Mouse (Mus musculus) B cell, adult 2 months (primary cell): Measurements from ENCODE around the gene Serpinh1.

ENCODE experiments used
- DNase-seq, 2 experiments: peaks; one replicate each; pipeline ENCODE4 v3.0.0; 2022

Serpinh1 gene

DNA sequence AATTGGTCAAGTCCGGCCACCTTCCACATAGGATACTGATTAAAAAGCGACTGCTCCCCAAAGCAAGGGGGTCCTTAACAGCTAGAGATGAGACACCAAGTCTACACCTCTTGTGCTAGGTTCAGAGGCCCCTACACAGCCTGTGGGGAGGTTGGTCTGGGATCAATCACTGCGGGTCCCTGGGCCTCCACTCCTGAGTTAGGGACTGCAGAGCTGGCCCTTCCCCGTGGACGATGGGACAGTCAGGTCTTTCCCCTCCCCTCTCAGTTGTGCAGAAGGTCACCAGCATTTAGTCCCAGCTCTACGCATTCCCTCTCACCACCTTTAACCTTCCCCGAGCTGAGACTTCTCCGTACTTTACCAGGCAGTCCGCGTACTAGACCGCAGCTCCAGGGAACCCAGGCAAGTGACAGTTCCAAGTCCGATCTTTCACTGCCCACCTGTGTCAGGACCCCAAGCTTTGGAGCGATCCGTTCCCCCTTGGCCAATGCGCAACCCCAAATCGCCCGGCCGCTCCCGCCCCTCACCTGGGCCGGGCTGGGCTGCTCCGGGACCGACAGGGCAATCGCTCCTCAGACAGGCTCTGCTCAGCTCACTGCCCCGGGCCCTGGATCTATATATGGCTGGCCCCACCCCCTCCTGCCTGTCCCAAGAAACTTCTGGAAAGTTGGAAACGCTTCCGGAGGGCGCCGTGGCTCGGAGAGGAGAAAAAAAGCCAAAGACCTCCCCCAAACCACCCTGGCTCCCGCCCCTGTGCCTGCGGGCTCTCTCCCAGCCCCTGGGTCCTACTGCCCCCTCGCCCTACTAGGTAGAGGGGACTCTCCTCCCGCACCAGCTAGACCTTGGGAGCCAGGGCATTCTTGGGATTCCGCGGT, at the start of gene Serpinh1:
TSS of gene Serpinh1 (minus strand) at position 714 of the 875 bp plus-strand sequence.
- DNase-seq, result no peak

DNA sequence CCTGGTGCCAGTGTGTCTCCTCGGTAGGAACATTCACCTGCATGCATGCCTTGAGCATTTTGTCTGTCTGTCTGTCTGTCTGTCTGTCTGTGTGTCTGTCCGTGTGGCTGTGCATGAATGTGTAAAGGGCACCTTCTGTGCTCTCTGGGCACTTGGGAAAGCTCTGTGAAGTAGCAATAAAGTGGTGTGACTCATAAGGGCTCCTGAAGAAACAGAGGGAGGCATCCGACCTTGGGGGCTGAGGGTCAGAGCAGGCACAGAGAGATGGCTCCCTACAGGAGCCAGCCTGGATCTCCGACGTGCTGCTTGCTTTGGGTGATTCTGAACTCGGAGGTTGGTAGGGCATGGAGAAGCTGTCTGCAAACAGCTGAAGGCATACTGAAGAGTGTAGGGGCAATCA, 49.4 kb upstream of the Serpinh1 start:
- no peak for DNase-seq

DNA sequence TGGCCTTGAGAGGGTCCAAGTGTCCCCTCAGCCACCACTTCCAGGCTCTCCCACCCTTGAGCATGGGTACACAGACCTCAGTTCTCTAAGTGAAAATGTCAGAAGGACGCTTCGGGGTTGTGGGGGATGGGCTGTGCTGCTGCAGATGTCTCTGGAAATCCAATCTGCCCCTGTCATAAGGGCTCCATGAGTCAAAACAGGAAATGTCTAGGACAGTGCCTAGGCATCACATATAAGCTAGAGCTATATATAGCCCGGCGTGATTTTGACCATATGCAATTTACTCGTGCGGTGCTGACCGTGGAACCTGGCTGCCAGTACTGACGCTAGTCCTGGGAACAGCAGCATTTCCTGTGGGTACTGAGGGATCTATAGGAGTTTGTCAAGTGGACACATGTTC, 48.3 kb upstream of the Serpinh1 start:
- DNase-seq, result peak in 1 of 2 experiments; percentile 10

DNA sequence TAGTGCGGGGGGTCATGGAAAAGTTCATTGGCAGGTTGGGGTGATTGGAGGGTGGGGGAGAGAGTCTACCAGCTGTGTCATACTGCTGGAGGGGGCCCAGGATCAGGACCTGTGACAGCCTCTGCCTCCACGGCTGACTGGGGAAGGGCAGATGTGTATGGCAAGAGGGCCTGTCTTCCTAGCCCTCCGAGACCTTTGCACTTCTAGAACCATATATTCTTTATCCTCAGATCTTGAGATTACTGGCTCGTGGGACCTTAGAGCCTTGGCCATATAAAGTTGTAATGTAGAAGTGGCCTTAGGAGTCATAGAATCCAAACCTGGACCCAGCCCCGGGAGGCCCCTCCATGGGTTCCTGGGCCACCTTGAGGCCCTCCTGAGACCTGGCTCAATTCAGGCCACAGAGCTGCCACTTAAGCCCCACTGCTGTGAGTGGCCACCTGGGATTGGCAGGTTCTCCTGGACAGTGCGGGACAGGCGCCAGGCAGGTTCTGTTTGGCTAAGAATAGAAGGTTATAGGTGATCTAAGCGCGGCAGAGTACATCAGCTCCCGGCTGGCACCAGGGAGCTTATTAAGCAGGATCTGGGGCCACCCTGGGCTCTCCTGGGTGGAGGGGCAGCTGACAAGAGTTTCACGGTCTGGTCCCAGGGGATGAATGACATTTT, 44.1 kb upstream of the Serpinh1 start:
- no peak for DNase-seq

DNA sequence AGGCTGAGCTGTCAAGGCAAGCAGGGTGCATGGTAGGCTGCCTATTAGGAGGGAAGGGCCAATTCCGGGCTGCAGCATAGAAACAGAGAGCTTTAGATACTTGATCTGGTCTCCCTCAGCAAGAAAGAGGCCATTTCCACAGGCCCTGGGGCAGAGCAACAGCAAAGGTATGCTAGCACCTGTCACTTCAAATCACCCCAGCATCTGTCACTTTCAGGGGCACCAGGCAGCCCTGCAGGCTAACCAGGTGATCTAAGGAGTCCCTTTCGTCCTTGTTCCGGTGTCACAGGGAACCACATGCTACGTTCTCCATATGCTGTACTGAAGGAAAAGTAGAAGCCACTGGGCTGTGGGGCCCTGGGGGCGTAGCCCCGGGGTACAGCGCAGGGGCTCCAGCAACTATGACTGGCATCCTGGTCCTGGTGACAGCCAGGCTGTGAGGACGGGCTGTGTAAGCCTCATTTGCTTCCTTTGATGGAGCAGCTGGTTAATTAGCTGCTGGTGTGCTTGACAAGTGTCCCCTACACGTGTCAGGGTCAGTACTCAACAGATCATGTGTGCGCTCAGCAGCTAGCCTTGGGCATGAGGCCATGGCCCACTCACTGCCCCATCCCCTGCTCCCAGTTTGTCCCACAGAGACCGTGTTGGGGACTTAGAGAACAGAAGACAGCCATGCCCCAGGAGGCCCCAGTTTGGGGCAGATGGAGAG, 43.0 kb upstream of the Serpinh1 start:
- no peak for DNase-seq

DNA sequence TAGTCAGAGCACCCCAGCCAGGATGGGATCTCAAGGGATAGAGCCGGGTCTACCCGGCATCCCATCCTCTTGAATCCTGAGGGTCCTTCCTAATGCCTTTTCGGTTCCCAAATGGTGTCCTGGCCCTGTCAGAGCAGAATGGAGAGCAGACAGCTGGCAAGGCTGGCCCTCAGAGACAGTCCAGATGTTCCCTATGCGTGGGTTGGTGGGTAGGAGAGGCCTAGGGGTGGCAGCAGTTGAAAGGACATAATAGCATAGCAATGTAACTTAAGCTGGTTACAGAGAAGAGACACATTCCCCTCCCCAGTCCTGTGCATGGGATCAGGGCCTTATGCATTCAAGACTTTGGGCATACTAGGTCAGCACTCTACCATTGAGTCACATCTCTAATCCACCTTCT, 42.3 kb upstream of the Serpinh1 start:
- DNase-seq, result no peak

DNA sequence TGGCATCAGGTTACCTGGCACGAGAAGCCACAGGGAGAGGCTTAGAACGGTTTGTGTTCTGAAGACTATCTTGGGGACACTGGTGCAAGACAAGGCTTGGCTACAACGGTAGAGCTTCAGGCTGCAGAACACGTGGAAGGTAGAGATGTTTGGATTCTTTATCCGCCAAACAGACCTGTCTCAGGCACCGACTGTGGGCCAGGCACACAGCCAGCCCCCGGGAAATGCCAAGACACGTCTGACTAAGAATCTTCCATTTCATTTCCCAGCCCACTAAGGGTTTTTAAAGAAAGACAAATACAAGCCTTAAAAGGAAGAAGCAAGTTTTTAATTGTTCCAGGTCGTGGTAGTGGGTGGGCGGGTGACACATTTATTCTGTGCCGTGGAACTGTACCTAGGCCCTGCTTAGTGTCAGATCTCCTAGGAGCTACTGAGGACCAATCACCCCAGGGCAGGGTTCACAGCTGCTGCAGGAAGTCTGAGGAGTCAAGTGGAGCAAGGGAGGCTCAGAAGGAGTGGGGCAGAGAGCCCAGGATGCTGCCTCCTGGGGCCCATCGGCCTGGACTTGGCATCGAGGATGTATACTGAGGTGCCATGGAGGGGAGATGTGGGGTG, 40.8 kb upstream of the Serpinh1 start:
- no peak for DNase-seq

DNA sequence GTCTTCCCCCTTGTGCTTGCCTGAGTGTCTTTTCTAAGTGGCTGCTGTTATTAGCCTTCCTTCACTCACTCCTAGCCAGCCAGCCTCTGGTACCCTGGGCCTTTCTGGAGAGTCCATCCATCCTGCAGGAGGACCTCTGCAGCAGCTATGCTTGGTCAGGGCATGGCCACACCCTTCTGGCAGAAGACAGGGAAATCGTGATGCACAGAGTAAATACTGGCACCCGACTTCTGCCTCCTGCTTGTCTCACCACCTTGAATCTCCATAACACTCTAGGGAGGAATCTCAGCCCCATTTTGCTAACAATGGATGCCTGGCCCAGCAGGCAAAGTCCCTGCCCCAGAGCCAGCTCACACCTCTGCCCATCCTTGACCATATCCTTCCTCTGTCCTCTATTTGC, 39.7 kb upstream of the Serpinh1 start:
- DNase-seq, result no peak

DNA sequence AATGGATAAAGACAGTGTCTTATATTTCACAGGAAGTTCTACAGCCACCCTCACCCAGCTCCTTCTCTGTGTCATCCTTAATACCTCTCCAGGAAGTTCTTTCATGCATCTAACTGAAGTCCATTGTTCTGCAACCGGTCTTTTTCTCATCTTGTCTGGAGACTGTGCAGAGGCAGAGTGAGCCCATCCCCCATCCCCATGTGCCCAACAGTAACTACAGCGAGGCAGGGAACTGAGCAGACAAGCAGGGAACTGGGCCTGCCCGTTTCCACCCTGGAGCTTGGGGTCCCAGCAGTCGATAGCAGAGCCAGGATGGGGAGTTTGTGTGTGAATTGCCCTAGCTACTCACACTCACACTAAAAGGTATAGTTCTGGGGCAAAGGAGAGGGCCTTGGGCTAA, 37.5 kb upstream of the Serpinh1 start:
- no peak for DNase-seq

DNA sequence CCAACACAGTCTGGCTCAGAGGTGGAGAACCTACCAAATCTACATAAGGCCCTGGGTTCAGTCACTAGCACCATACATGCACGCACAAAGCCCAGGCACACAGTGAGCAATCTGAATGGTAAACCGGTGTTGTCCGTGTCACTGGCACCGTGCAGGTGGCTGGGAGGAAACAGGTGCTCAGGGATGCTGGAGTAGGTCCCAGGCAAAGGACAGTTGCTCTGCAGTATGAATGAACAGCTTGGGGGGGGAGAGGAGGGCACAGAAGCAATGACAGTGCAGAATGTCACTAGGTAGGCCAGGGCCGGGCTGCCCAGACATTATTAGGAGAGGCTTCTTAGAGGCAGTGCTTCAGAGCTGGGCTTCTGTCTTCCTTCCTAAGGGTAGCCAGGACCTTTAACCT, 34.3 kb upstream of the Serpinh1 start:
- no peak for DNase-seq

DNA sequence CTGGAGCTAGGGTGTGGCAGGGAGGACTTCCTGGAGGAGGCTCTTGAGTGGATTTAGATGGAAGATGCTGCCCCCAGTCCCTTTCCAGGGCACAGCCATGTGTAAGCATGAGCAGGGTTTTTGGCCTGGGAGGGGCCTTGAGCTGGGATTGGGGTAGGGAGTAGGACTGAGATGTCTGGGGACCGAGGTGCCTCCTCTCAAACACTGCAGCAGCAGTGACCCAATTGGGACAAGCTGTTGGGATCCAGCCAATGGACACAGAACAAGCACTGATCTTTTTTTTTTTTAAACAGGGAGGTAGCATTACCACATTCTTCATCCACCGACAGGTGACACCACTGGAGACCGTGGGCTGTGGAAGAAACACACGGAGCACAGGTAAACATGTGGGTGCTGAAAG, 33.8 kb upstream of the Serpinh1 start:
- DNase-seq, result no peak

DNA sequence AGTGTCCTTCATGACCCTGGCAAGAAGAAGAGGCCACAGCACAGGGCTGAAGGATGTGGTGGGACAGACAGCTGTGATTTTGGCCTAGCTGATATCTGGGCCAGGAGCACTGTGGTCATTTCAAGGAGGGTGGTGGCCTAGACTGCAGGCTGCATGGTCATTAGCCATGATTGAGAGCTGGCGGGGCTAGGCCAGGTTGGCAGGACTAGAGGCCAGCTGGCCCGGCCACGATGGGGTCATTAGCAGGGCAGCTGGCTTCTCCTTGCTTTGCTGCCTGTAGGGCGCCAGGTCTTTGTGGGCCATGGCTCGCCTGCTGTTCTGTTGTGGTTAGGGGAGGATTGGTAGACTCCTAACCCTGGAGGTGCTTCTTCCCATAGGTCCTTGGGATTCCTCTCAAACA, 33.0 kb upstream of the Serpinh1 start:
- DNase-seq, result no peak

DNA sequence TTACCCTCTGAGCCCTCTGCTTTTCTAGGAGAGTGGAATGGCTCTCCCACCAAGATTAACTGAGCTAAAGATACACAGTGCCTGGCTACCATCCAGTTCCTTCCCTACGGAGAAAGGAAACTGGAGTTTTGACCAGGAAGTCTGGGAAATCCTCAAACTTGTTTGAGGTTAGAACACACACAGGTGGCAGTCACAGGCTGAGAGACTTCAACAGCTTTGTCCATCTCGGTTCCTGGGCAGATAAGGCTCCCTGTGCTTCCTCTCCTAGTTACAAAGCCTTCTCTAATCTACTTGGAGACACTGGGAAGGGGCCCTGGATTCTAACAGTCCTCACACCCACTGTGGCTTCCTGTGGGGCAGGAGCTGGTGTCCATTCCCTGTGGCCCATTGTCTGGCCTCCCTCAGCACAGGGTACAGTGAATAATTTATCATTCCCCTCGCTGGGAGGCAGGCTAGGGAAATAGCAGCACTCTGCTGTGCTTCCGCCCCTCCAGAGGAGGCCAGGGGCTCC, 31.1 kb upstream of the Serpinh1 start:
- DNase-seq, result no peak

DNA sequence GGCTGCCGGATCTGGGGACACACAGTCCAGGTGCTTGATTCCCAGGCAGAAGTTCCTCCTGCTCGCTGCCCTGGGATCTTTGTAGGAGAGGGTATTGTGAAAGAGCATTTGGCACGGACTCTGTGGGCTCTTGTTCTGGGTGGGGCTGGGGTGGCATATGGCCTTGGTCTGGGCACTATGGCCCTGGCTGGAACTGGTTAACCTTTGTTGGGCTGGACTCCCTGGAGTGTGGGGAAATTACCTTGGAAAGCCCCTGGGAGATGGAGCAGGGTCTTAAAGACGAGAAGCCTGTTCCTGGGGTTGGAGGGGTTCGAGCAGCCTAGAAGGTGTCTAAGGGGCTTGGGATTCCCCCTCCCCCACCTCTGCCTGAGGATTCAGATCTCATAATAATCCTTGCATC, 30.2 kb upstream of the Serpinh1 start:
- DNase-seq, result no peak

DNA sequence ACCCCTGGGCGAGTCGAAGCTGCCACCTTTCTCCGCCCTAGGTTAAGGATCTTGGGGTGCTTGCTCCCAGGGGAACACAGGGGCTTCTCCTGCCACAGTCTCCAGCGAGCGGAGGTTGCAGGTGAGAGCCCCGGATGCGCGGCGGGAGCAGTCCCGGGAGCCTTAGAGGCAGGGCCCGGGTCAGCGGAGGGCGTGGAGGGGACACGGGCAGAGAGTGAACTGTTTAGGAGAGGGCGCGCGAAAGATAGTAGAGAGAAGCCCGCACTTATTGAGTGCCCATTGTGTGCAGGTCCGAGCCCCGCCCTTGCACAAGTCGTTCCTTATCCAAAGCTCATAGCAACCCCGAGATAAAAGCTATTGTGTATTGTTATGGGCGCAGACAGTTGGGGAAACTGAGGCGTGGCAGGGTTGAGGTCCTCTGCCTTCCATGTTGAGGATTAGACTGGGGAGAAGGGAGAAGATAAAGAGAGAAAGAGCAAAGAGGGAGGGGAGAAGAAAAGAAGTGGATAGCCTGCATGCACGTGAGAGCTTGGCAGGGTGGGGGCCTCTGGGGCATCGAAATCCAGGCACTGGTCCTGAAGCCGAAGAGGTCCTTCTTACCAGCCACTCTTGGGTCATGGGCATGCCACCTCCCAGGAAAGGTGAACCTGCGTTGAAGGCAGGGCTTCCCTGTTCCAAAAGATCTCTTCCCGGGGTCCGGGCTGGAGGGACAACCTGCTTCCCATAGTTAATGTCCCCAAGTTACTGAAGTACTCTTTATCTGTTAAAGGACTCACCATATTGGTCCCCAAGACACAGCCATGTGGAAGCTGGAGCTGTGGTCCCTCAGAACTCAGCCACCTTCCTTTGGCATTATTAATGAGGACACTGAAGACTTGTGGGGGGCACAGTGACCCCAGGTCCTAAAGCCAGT, 29.3 kb upstream of the Serpinh1 start:
- DNase-seq, result peak in 1 of 2 experiments; percentile 25

DNA sequence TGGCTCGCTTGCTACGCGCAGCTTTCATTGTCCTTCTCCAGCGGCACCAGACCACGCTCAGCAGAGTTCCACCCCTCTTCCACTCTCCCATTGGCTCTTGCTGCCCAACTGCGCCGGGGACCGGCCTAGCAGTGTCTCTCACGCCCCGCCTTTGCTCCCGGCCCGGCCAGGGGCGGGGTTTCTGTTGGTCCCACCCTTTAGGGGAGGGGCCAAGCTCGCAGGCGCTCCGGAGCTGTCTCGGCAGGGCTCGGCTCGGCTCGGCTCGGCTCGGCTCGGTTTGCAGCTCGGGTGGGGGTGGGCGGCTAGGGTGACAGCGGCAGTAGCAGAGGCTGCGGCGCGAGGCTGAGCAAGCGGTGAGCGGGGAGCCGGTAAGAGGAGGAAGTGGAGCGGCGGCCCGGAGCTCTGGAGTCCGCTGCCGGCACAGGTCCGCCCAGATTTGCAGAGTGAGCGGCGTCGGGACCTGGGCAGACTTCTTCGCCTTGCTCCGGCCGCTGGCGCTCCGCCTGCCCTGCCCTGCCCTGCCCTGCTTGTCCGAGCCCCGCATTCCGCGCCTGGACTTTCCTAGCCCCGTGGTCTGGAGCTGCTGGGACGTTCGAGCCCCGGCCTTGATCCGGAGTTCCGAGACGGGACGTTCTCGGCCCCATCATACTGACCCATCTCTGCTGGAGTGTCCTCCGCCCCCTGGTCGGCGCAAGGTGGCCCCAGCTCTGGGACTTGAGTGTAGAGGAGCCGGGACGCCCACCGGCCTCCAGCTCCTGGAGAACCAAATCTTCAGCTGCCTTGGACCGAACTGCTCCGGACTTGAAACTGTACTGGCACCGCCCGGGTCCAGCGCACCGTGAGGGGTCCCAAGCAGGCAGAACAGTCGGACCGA, 28.4 kb upstream of the Serpinh1 start, which contains the start of gene Gdpd5:
TSS of gene Gdpd5 (plus strand) at position 201 of the 874 bp plus-strand sequence.
- DNase-seq, result peak; percentile 99 to 100

DNA sequence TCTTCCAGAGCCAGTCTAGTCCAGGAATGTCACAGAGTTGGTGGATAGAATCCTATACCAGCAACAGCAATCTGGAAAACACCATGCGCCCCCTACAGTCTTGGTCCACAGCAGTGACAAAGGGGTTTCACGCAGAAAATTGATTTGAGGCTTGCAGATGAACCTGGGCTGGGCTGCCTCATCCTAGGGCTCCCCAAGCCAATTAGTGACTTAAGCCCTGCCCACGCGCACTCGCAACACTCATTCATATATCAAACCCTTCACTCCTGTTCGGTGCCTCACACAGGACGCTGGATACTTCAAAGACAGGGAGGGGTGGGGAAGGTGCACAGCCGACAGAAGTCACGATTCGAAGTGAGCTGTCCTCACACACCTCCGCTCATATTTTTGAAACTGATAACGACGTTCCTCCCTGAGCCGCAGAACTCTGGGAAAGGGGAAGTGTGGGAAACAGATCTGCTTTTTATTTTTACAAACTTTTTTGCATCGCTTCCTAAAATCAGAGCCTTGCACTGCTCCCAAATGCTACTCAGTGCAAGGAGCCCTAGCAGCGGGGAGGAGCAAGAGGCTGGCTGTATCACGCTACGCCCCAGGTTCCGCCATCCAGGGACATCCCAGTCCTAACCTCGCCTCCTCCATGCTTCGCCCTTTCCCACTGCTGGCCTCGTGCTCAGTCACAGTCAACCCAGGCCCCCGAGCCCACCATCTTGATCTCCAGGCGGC, 27.6 kb upstream of the Serpinh1 start:
- peak; percentile 29 to 33 for DNase-seq

DNA sequence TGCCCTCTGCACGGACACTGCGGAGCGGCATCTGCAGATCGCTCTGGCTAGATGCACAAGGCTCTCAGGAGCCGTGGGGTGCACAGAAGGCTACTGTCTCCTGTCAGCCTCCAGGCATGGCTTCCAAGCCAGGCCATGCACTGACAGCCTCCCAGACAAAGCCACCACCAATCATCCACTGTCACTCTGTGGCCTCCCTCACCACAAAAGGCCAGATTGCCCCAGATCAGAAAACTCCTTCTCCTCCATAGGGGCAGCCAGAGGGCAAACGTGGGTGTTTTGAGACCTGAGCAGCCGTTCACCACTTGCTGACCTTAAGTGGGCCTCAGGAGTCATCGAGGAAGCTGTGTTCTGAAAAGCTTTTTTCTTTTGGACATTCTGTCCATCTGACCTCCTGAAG, 25.8 kb upstream of the Serpinh1 start:
- DNase-seq, result no peak

DNA sequence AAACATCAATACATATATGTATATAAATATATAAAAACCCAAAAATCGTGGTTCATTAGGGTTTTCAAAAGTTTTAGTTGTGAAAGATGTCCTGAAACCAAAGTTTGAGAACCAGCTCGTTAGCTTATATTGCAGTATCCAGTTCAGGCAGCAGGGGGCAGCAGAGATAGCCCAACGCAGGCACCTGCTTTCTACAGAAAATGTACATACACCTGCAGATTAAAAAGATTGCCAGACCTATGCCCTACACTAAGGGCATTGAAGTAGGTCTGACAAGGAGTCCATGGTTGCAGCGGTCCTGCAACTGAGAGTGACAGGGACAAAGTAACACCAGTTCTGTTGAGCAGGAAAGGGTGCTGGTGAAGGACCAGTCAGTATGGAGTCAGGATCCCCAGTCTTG, 22.4 kb upstream of the Serpinh1 start:
- DNase-seq, result peak; percentile 92 to 93

DNA sequence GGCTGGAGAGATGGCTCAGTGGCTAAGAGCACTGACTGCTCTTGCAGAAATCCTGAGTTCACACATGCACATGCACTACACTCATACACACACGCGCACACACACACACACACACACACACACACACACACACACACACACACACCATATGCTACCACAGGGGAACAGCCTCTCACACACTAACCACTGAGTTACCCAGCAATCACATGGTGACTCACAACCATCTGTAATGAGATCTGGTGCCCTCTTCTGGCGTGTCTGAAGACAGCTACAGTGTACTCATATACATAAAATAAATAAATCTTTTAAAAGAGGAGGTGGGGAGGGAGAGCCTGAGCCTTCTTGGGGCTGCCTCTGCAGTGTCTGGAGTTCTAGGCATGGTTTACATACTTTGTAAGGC, 21.3 kb upstream of the Serpinh1 start:
- DNase-seq, result peak in 1 of 2 experiments; percentile 20
